Mouse (Mus musculus) neural tube, embryonic 14.5 days (tissue): ENCODE data around the gene Abcf2. TPM values are rescaled to one million over a fixed set of nuclear protein-coding genes. Genes with fewer than 3 reads are reported as not detected.
"Not testable (repeated sequence)": the region's sequence is repeated elsewhere in the genome, so short reads cannot be mapped to it uniquely, and the experiment has no call there.

Experiments used
- ATAC-seq: fragments of 200-750 bp; cut with Nextera tagmentation; 2 replicates; pipeline ENCODE4 v1.8.0; 2017; ENCODE audit warnings: low read depth, mild to moderate bottlenecking, moderate TSS enrichment, moderate library complexity
- H3K27ac ChIP-seq: fragments of 300-500 bp; sonication (generic); 2 replicates; pipeline ENCODE4 v1.5.1; 2014; ENCODE audit warnings: low read depth, mild to moderate bottlenecking, control low read depth, low read length, moderate library complexity, mixed read lengths
- H3K27me3 ChIP-seq: fragments of 300-500 bp; sonication (generic); 2 replicates; pipeline ENCODE4 v1.6.1; 2014; ENCODE audit warnings: low read length; ENCODE audit not compliant: control insufficient read depth, insufficient read depth
- H3K36me3 ChIP-seq: fragments of 300-500 bp; sonication (generic); 2 replicates; pipeline ENCODE4 v1.6.1; 2014; ENCODE audit warnings: low read length, mixed read lengths; ENCODE audit not compliant: control insufficient read depth, insufficient read depth
- H3K4me1 ChIP-seq: fragments of 300-500 bp; sonication (generic); 2 replicates; pipeline ENCODE4 v1.6.1; 2014; ENCODE audit warnings: low read length; ENCODE audit not compliant: control insufficient read depth, insufficient read depth
- H3K4me2 ChIP-seq: fragments of 300-500 bp; sonication (generic); 2 replicates; pipeline ENCODE4 v1.6.1; 2014; ENCODE audit warnings: mild to moderate bottlenecking, low read depth, low read length, control low read depth
- H3K4me3 ChIP-seq: fragments of 300-500 bp; sonication (generic); 2 replicates; pipeline ENCODE4 v1.5.1; 2014; ENCODE audit warnings: low read depth, low read length, control low read depth, mixed read lengths
- H3K9ac ChIP-seq: fragments of 300-500 bp; sonication (generic); replicated peaks from 2 replicates; pipeline ENCODE4 v1.6.1; 2014; ENCODE audit warnings: low read depth, mild to moderate bottlenecking, control low read depth, low read length, mixed read lengths
- H3K9me3 ChIP-seq: fragments of 300-500 bp; sonication (generic); 2 replicates; pipeline ENCODE4 v1.6.1; 2016; ENCODE audit warnings: low read length; ENCODE audit not compliant: control insufficient read depth
- WGBS: fragments of 180-500 bp; shearing (Covaris S2); extraction: QIAGEN DNeasy Blood & Tissue Kit; methylation state at CpG from one replicate; pipeline ENCODE4 v1.1.7; 2014; 5-methylcytosine and 5-hydroxymethylcytosine counted together
- polyA plus RNA-seq: library from polyadenylated mRNA; unstranded; fragments of >200 nt; fragmentation: Nextera tagmentation; extraction: Ambion mirVana; gene quantifications from 2 replicates; pipeline ENCODE4 v1.2.1, GENCODE M21; 2014

Abcf2 gene
- polyA plus RNA-seq, 1 experiment from 2014 or later, result 80.3 TPM

- WGBS, result 97% methylated on average over 1 of the region's 1 CpGs
- peak overlapping the region; percentile 85 for H3K4me2 ChIP-seq
- H3K27me3 ChIP-seq, result no peaks in the 10 kb centered on the region
- H3K27ac ChIP-seq, result no peak overlapping the region
- H3K4me1 ChIP-seq, result peaks cover 6% of the 10 kb centered on the region; the same call in 1 of the 2 replicates
- H3K9ac ChIP-seq, result no peak overlapping the region
- no peaks in the 10 kb centered on the region for H3K9me3 ChIP-seq
- H3K36me3 ChIP-seq, result peaks cover 18% of the 10 kb centered on the region; the same call in 1 of the 2 replicates
- ATAC-seq, result no peak
- H3K4me3 ChIP-seq, result 0 out of 2 replicates have a peak overlapping the region, but pooled peaks have one; percentile 72
Observed at GRCm38 (mm10) chr5:24575948-24576347, 1.3 kb downstream of the Abcf2 start.

GRCm38 (mm10) chr5:24556709-24557108 lies 20.6 kb downstream of the Abcf2 start, which contains the start of gene 4931409K22Rik:
Gene 4931409K22Rik (minus strand): TSS chr5:24556809.
- Histone ChIP-seq H3K36me3 (no peaks in the 10 kb centered on the region), H3K4me1 (peaks cover under 1% of the 10 kb centered on the region; the same call in 1 of the 2 replicates), H3K9me3 (no peaks in the 10 kb centered on the region), H3K4me2 (no peak within 1 kb of the TSS), H3K27me3 (no peaks in the 10 kb centered on the region), H3K9ac (no peak within 1 kb of the TSS), H3K27ac (no peak within 1 kb of the TSS), H3K4me3 (no peak within 1 kb of the TSS)
- no peak for ATAC-seq
- 74% methylated on average over 2 of the region's 2 CpGs for WGBS

GRCm38 (mm10) chr5:24555335-24555734 lies 21.9 kb downstream of the Abcf2 start:
- H3K9ac ChIP-seq, ATAC-seq, H3K4me2 ChIP-seq, H3K4me3 ChIP-seq, H3K27ac ChIP-seq, H3K9me3 ChIP-seq, H3K36me3 ChIP-seq, H3K27me3 ChIP-seq: not testable (repeated sequence)
- WGBS, result 94% methylated on average over 7 of the region's 7 CpGs
- peaks cover 10% of the 10 kb centered on the region; the same call in 1 of the 2 replicates for H3K4me1 ChIP-seq

- Histone ChIP-seq H3K4me1 (peaks cover 14% of the 10 kb centered on the region; the same call in 1 of the 2 replicates), H3K36me3 (no peaks in the 10 kb centered on the region), H3K9ac (no peak overlapping the region), H3K4me3 (no peak overlapping the region), H3K4me2 (no peak overlapping the region), H3K9me3 (no peaks in the 10 kb centered on the region), H3K27ac (no peak overlapping the region), H3K27me3 (no peaks in the 10 kb centered on the region)
- ATAC-seq, result no peak
- WGBS, result 74% methylated on average over 5 of the region's 5 CpGs
Observed at GRCm38 (mm10) chr5:24553621-24554244, 23.5 kb downstream of the Abcf2 start.

GRCm38 (mm10) chr5:24551317-24551688 lies 26.0 kb downstream of the Abcf2 start:
- Histone ChIP-seq H3K4me2 (peak overlapping the region; percentile 31; the same call in 1 of the 2 replicates), H3K27ac (no peak overlapping the region), H3K36me3 (no peaks in the 10 kb centered on the region), H3K4me3 (no peak overlapping the region), H3K4me1 (peaks cover 14% of the 10 kb centered on the region; the same call in 1 of the 2 replicates), H3K9ac (no peak overlapping the region), H3K27me3 (no peaks in the 10 kb centered on the region), H3K9me3 (no peaks in the 10 kb centered on the region)
- WGBS, result 38% methylated on average over 2 of the region's 2 CpGs
- ATAC-seq, result no peak

GRCm38 (mm10) chr5:24550598-24551316 lies 26.5 kb downstream of the Abcf2 start:
- no peak overlapping the region for H3K9ac ChIP-seq

GRCm38 (mm10) chr5:24542643-24543042 lies 34.6 kb downstream of the Abcf2 start:
- H3K27ac ChIP-seq, result no peak overlapping the region
- WGBS, result 76% methylated on average over 7 of the region's 7 CpGs
- H3K27me3 ChIP-seq, result no peaks in the 10 kb centered on the region
- H3K4me3 ChIP-seq, result no peak overlapping the region
- no peak for ATAC-seq
- H3K9ac ChIP-seq, result no peak overlapping the region
- H3K4me1 ChIP-seq, result no peaks in the 10 kb centered on the region
- no peaks in the 10 kb centered on the region for H3K9me3 ChIP-seq
- H3K36me3 ChIP-seq, result no peaks in the 10 kb centered on the region
- no peak overlapping the region for H3K4me2 ChIP-seq

More at GRCm38 (mm10) chr5:24550598-24551316, 26.5 kb downstream of the Abcf2 start:
- peak overlapping the region; percentile 31; the same call in 1 of the 2 replicates for H3K4me2 ChIP-seq
- H3K4me1 ChIP-seq, result peaks cover 14% of the 10 kb centered on the region; the same call in 1 of the 2 replicates
- H3K27ac ChIP-seq, result peak overlapping the region; percentile 67; the same call in 1 of the 2 replicates
- no peaks in the 10 kb centered on the region for H3K36me3 ChIP-seq
- ATAC-seq, result peak; percentile 88
- no peaks in the 10 kb centered on the region for H3K27me3 ChIP-seq
- H3K4me3 ChIP-seq, result no peak overlapping the region
- 21% methylated on average over 26 of the region's 26 CpGs for WGBS
- no peaks in the 10 kb centered on the region for H3K9me3 ChIP-seq

GRCm38 (mm10) chr5:24541144-24541569 lies 36.1 kb downstream of the Abcf2 start:
- Histone ChIP-seq H3K27me3 (no peaks in the 10 kb centered on the region), H3K27ac (no peak overlapping the region), H3K9ac (no peak overlapping the region), H3K36me3 (no peaks in the 10 kb centered on the region), H3K4me2 (no peak overlapping the region), H3K9me3 (no peaks in the 10 kb centered on the region), H3K4me3 (no peak overlapping the region), H3K4me1 (no peaks in the 10 kb centered on the region)
- 54% methylated on average over 6 of the region's 6 CpGs for WGBS
- ATAC-seq, result no peak
